Mouse (Mus musculus): ENCODE data around the gene Rhot2.
A peak's percentile ranks its signal among the peaks of the same experiment; 100 is the strongest.

- peak; percentile 83 for TF ChIP-seq CTCF (IDR thresholded peaks at IDR 0.05; ENCODE audit: low read depth)
- no peak for TF ChIP-seq EP300 (optimal IDR thresholded peaks at IDR 0.05)
These were observed at the start of gene Rhot2 for GRCm38 (mm10) chr17:25844396-25844901.
